Mouse (Mus musculus) left cerebral cortex, postnatal 14 days (tissue): ENCODE measurements at regions not wholly inside any gene's neighbourhood (a gene's known extent, or its start where the extent isn't known, plus 50 kb on each side); places are given as distances from the start of the nearest gene placed in this dataset.
"Not testable (repeated sequence)": the region's sequence is repeated elsewhere in the genome, so short reads cannot be mapped to it uniquely, and the experiment has no call there.

Experiments used
- DNase-seq, 2 experiments: peaks; one replicate each; pipeline ENCODE4 v3.0.0; 2021 to 2022; ENCODE audit warnings: low spot score in 2 of 2, mixed read lengths in 1 of 2
- intact Hi-C: fragments of 180-260 bp; cut with DNase I; formaldehyde crosslinking; loops from one replicate; pipeline ENCODE4 v1.15.1; 2025

GRCm38 (mm10) chr2:53574007-53574406, 382.5 kb downstream of the Arl6ip6 start:
- peak in 1 of 2 experiments; percentile 4 for DNase-seq

GRCm38 (mm10) chr2:53605829-53606228, 414.3 kb downstream of the Arl6ip6 start:
- DNase-seq, result no peak
- intact Hi-C loops, result no loop called here

More at GRCm38 (mm10) chr2:53574007-53574406, 382.5 kb downstream of the Arl6ip6 start:
- intact Hi-C loops, result no loop called here

GRCm38 (mm10) chr2:53619681-53620080, 428.2 kb downstream of the Arl6ip6 start:
- DNase-seq, result peak in 1 of 2 experiments; percentile 28

GRCm38 (mm10) chr2:53632816-53633474, 441.4 kb downstream of the Arl6ip6 start:
- intact Hi-C loops, DNase-seq: not testable (repeated sequence)

More at GRCm38 (mm10) chr2:53619681-53620080, 428.2 kb downstream of the Arl6ip6 start:
- intact Hi-C loops, result no loop called here

- intact Hi-C loops, result no loop called here
- no peak for DNase-seq
Measured at GRCm38 (mm10) chr2:53668599-53669372, 416.6 kb downstream of the Rprm start.

GRCm38 (mm10) chr2:53680350-53681011, 404.9 kb downstream of the Rprm start:
- DNase-seq, result no peak
- intact Hi-C loops, result no loop called here

GRCm38 (mm10) chr2:53682599-53682998, 402.8 kb downstream of the Rprm start:
- intact Hi-C loops, result no loop called here
- DNase-seq, result no peak

GRCm38 (mm10) chr2:53687281-53687680, 398.1 kb downstream of the Rprm start:
- intact Hi-C loops, result no loop called here

GRCm38 (mm10) chr2:53689223-53689880, 396.0 kb downstream of the Rprm start:
- DNase-seq, result no peak
- intact Hi-C loops, result no loop called here

More at GRCm38 (mm10) chr2:53687281-53687680, 398.1 kb downstream of the Rprm start:
- peak in 1 of 2 experiments; percentile 20 for DNase-seq

GRCm38 (mm10) chr2:53691580-53692118, 393.7 kb downstream of the Rprm start:
- DNase-seq, result no peak
- intact Hi-C loops, result no loop called here

- intact Hi-C loops, result loop anchor here (5.0 kb wide), 1 partner anchor 371 kb away; no protein-coding TSS in a partner anchor
- DNase-seq, result peak; percentile 73 to 92
Measured at GRCm38 (mm10) chr2:53711213-53711612, 374.1 kb downstream of the Rprm start.

- intact Hi-C loops, result loop anchor here (5.0 kb wide), 1 partner anchor 369 kb away; no protein-coding TSS in a partner anchor
- no peak for DNase-seq
Measured at GRCm38 (mm10) chr2:53713106-53713640, 372.2 kb downstream of the Rprm start.

GRCm38 (mm10) chr2:53715017-53715416, 370.3 kb downstream of the Rprm start:
- DNase-seq, result peak in 1 of 2 experiments; percentile 11
- intact Hi-C loops, result no loop called here

GRCm38 (mm10) chr2:53723231-53723630, 362.1 kb downstream of the Rprm start:
- DNase-seq, result no peak
- intact Hi-C loops, result no loop called here

GRCm38 (mm10) chr2:53728693-53729092, 356.7 kb downstream of the Rprm start:
- intact Hi-C loops, result no loop called here
- peak; percentile 15 to 66 for DNase-seq

- no peak for DNase-seq
- intact Hi-C loops, result no loop called here
Measured at GRCm38 (mm10) chr2:53730451-53730850, 354.9 kb downstream of the Rprm start.

GRCm38 (mm10) chr2:53763486-53763885, 321.9 kb downstream of the Rprm start:
- intact Hi-C loops, result no loop called here
- DNase-seq, result no peak

- intact Hi-C loops, DNase-seq: not testable (repeated sequence)
Measured at GRCm38 (mm10) chr2:53782035-53782434, 303.3 kb downstream of the Rprm start.

- intact Hi-C loops, DNase-seq: not testable (repeated sequence)
Measured at GRCm38 (mm10) chr2:53788599-53788998, 296.8 kb downstream of the Rprm start.
